Mouse (Mus musculus): ENCODE measurements around the gene Wwc2. TPM values are rescaled to one million over a fixed set of nuclear protein-coding genes. Genes with fewer than 3 reads are reported as not detected.

Gene Wwc2
- polyA plus RNA-seq (2015; fragmentation: Nextera tagmentation; extraction: Ambion mirVana), result 6.7 and 6.8 TPM in 2 replicates

DNA sequence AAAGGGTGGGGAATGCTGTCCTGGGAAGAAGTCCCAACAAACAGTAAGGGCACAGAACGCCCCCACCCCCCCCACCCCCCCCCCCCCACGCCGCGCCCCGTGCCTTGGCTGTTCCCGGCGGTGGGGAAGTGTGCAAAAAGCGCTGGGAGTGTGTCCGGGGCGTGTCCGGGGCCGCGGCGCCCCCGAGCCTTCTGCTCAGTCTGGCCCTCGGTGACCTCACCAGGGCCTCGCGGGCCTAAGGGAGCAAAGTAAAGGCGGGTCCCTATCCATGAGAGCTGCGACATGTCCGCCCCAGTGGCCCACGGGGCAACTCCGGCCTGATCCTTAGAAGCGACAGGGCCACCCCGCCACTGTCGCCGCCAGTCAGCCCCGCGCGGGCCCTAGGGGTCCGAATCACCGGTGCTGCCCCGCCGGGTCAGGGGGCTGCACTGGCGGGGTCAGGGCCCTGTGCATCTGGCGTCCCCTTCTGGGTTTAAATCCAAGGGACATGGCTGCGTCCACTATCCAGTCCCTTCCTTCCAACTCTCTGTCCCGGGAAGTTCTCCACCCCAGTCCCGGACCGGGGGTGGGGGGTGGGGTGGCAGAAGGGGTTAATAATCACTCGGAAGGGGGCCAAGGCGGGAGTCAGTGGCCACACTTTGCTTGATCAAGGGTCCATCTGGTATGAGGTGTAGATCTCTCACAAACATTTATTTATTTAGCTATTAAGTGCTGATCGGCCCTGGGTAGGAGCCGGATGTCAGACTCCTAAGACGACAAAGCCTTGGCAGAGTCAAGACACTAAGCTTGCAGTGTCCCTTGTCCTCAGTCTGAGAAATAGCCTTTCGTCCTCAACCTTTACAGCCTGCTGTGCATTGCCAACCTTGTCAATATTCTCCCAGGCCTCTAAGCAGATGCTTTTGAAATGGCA, at the start of gene Wwc2:
TSS of gene Wwc2 (minus strand) at position 14 of the 910 bp plus-strand sequence.
- Histone ChIP-seq H3K36me3 (no peaks in the 10 kb centered on the region), H3K9me3 (no peaks in the 10 kb centered on the region), H3K9ac (peak within 1 kb of the TSS; percentile 91), H3K4me3 (peak within 1 kb of the TSS; percentile 83), H3K4me1 (replicated peaks) (peaks cover 42% of the 10 kb centered on the region), H3K27ac (replicated peaks) (peak within 1 kb of the TSS; percentile 86), H3K27me3 (no peaks in the 10 kb centered on the region; the same call in 1 of the 2 replicates), H3K4me2 (peak within 1 kb of the TSS; percentile 90)
- WGBS, result 1% methylated on average over 44 of the region's 46 CpGs
- peak; percentile 57 for ATAC-seq (ENCODE audit: low read depth)

DNA sequence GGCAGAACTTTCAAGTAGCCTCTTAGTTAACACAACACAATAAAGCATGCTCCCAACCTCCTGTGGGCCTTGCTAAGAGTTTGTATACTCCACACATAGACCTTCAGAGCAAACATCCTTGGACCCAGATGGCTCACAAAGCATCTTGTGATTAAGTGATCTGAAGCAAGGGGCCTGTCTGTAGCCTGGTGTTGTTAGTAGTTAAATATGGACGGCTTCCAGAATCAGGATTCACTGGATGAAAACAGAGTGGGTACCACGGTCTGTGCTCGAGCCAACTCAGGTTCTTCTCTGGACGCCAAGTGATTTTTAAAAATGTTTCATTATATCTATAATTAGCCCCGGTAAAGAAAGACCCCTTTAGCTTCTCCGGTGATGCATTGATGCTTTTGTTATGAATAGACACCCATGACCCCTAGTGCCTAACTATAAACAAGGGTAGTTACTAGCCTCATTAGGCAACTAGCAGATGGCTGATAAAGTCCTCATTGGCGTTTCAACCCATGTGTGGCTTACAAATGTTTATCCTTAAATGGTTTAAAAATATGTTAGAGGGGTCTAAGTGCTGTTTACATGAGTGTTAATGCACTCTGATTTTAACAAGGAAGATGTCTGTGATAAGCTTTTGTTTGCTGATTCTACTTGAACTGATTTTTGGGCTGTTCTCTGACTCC, 47.7 kb upstream of the Wwc2 start:
- Histone ChIP-seq H3K27ac (replicated peaks) (no peak overlapping the region), H3K36me3 (no peaks in the 10 kb centered on the region), H3K9ac (no peak overlapping the region), H3K27me3 (no peaks in the 10 kb centered on the region), H3K9me3 (no peaks in the 10 kb centered on the region), H3K4me3 (no peak overlapping the region), H3K4me1 (replicated peaks) (no peaks in the 10 kb centered on the region), H3K4me2 (no peak overlapping the region)
- WGBS, result 74% methylated on average over 7 of the region's 7 CpGs
- no peak for ATAC-seq (ENCODE audit: low read depth)

GRCm38 (mm10) chr8:48032046-48032445, 41.3 kb upstream of the Wwc2 start:
- no peak overlapping the region for H3K9ac ChIP-seq
- no peaks in the 10 kb centered on the region for H3K4me1 ChIP-seq (replicated peaks)
- H3K4me2 ChIP-seq, result no peak overlapping the region
- ATAC-seq (ENCODE audit: low read depth), result no peak
- no peak overlapping the region for H3K27ac ChIP-seq (replicated peaks)
- no peaks in the 10 kb centered on the region for H3K27me3 ChIP-seq
- H3K36me3 ChIP-seq, result no peaks in the 10 kb centered on the region
- no peak overlapping the region for H3K4me3 ChIP-seq
- no peaks in the 10 kb centered on the region for H3K9me3 ChIP-seq
- WGBS, result 66% methylated on average over 2 of the region's 2 CpGs

GRCm38 (mm10) chr8:48030667-48031066, 39.9 kb upstream of the Wwc2 start:
- H3K9ac ChIP-seq, result no peak overlapping the region
- no peak overlapping the region for H3K4me2 ChIP-seq
- no peak overlapping the region for H3K4me3 ChIP-seq
- no peaks in the 10 kb centered on the region for H3K27me3 ChIP-seq
- no peak for ATAC-seq (ENCODE audit: low read depth)
- H3K36me3 ChIP-seq, result no peaks in the 10 kb centered on the region
- no peaks in the 10 kb centered on the region for H3K9me3 ChIP-seq
- no peak overlapping the region for H3K27ac ChIP-seq (replicated peaks)
- no peaks in the 10 kb centered on the region; the same call in 1 of the 2 replicates for H3K4me1 ChIP-seq (replicated peaks)
- WGBS, result 86% methylated on average over 1 of the region's 1 CpGs

GRCm38 (mm10) chr8:48026796-48027195, 36.1 kb upstream of the Wwc2 start:
- Histone ChIP-seq H3K4me2 (no peak overlapping the region), H3K4me1 (replicated peaks) (no peaks in the 10 kb centered on the region; the same call in 1 of the 2 replicates), H3K9ac (no peak overlapping the region), H3K36me3 (no peaks in the 10 kb centered on the region), H3K27me3 (no peaks in the 10 kb centered on the region), H3K27ac (replicated peaks) (no peak overlapping the region), H3K4me3 (no peak overlapping the region), H3K9me3 (no peaks in the 10 kb centered on the region)
- 62% methylated on average over 11 of the region's 11 CpGs for WGBS
- no peak for ATAC-seq (ENCODE audit: low read depth)

- H3K4me1 ChIP-seq (replicated peaks), result no peaks in the 10 kb centered on the region; the same call in 1 of the 2 replicates
- H3K27ac ChIP-seq (replicated peaks), result no peak overlapping the region
- H3K36me3 ChIP-seq, result no peaks in the 10 kb centered on the region
- WGBS, result 73% methylated on average over 8 of the region's 8 CpGs
- no peak for ATAC-seq (ENCODE audit: low read depth)
- H3K4me3 ChIP-seq, result no peak overlapping the region
- no peaks in the 10 kb centered on the region for H3K27me3 ChIP-seq
- no peak overlapping the region for H3K4me2 ChIP-seq
- H3K9ac ChIP-seq, result no peak overlapping the region
- H3K9me3 ChIP-seq, result no peaks in the 10 kb centered on the region
Measured at GRCm38 (mm10) chr8:48023206-48023605, 32.5 kb upstream of the Wwc2 start.

- no peak overlapping the region for H3K27ac ChIP-seq (replicated peaks)
- WGBS, result 88% methylated on average over 2 of the region's 2 CpGs
- no peaks in the 10 kb centered on the region for H3K27me3 ChIP-seq
- no peak for ATAC-seq (ENCODE audit: low read depth)
- H3K9me3 ChIP-seq, result no peaks in the 10 kb centered on the region
- no peaks in the 10 kb centered on the region for H3K36me3 ChIP-seq
- H3K4me3 ChIP-seq, result no peak overlapping the region
- no peak overlapping the region for H3K4me2 ChIP-seq
- no peak overlapping the region for H3K9ac ChIP-seq
- H3K4me1 ChIP-seq (replicated peaks), result no peaks in the 10 kb centered on the region
Measured at GRCm38 (mm10) chr8:48019737-48020136, 29.0 kb upstream of the Wwc2 start.

GRCm38 (mm10) chr8:48016538-48016937, 25.8 kb upstream of the Wwc2 start:
- Histone ChIP-seq H3K4me2 (no peak overlapping the region), H3K27ac (replicated peaks) (no peak overlapping the region), H3K9me3 (no peaks in the 10 kb centered on the region), H3K4me3 (no peak overlapping the region), H3K27me3 (no peaks in the 10 kb centered on the region), H3K9ac (no peak overlapping the region), H3K4me1 (replicated peaks) (no peaks in the 10 kb centered on the region), H3K36me3 (no peaks in the 10 kb centered on the region)
- WGBS, result 23% methylated on average over 8 of the region's 8 CpGs
- ATAC-seq (ENCODE audit: low read depth), result no peak

- ATAC-seq (ENCODE audit: low read depth), result no peak
- Histone ChIP-seq H3K4me1 (replicated peaks) (no peaks in the 10 kb centered on the region), H3K9ac (no peak overlapping the region), H3K36me3 (no peaks in the 10 kb centered on the region), H3K4me2 (no peak overlapping the region), H3K9me3 (no peaks in the 10 kb centered on the region), H3K4me3 (no peak overlapping the region), H3K27me3 (no peaks in the 10 kb centered on the region), H3K27ac (replicated peaks) (no peak overlapping the region)
- 92% methylated on average over 6 of the region's 6 CpGs for WGBS
Measured at GRCm38 (mm10) chr8:48014386-48014785, 23.7 kb upstream of the Wwc2 start.

- Histone ChIP-seq H3K27ac (replicated peaks) (no peak overlapping the region), H3K4me2 (no peak overlapping the region), H3K9me3 (no peaks in the 10 kb centered on the region), H3K9ac (no peak overlapping the region), H3K4me1 (replicated peaks) (no peaks in the 10 kb centered on the region), H3K4me3 (no peak overlapping the region), H3K27me3 (no peaks in the 10 kb centered on the region), H3K36me3 (no peaks in the 10 kb centered on the region)
- no peak for ATAC-seq (ENCODE audit: low read depth)
- WGBS, result 93% methylated on average over 9 of the region's 9 CpGs
Measured at GRCm38 (mm10) chr8:48013281-48013680, 22.6 kb upstream of the Wwc2 start.

DNA sequence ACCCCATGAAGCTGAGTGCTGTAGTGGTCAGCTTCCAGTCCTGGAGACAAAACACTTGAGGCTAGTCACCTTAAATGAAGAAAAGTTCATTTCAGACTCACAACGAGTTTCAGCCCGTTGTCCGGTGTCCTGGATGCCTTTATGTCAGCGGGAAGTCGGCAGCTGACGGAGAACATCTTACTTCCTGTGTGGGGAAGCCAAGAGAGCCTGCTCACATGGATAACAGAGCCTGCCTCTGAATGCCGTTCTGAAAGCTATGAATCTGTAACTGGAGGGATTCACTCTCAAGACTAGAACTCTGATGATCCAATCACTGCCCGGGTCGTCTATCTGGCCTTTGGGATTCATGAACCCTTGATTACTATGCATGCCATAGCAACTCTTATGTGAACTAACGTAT, 21.1 kb upstream of the Wwc2 start:
- ATAC-seq (ENCODE audit: low read depth), result no peak
- no peak overlapping the region for H3K9ac ChIP-seq
- H3K27ac ChIP-seq (replicated peaks), result no peak overlapping the region
- H3K9me3 ChIP-seq, result no peaks in the 10 kb centered on the region
- 86% methylated on average over 10 of the region's 10 CpGs for WGBS
- no peaks in the 10 kb centered on the region for H3K4me1 ChIP-seq (replicated peaks)
- no peak overlapping the region for H3K4me2 ChIP-seq
- no peaks in the 10 kb centered on the region for H3K36me3 ChIP-seq
- H3K27me3 ChIP-seq, result no peaks in the 10 kb centered on the region
- H3K4me3 ChIP-seq, result no peak overlapping the region

- no peak overlapping the region for H3K27ac ChIP-seq (replicated peaks)
- no peaks in the 10 kb centered on the region for H3K9me3 ChIP-seq
- H3K36me3 ChIP-seq, result no peaks in the 10 kb centered on the region
- no peak overlapping the region for H3K4me2 ChIP-seq
- no peaks in the 10 kb centered on the region for H3K27me3 ChIP-seq
- H3K4me3 ChIP-seq, result no peak overlapping the region
- no peak for ATAC-seq (ENCODE audit: low read depth)
- 81% methylated on average over 14 of the region's 14 CpGs for WGBS
- H3K9ac ChIP-seq, result no peak overlapping the region
- no peaks in the 10 kb centered on the region for H3K4me1 ChIP-seq (replicated peaks)
Measured at GRCm38 (mm10) chr8:48010977-48011376, 20.3 kb upstream of the Wwc2 start.

All from neural tube, embryonic 13.5 days (tissue).